Mouse (Mus musculus) ES-Bruce4 (cell line): ENCODE data around the gene Smim11.

Experiments
- CTCF ChIP-seq: IDR thresholded peaks from one replicate; pipeline ENCODE4 v1.8.1; 2011; ENCODE audit warnings: low read depth, low read length
- EP300 ChIP-seq: IDR thresholded peaks from 2 replicates; pipeline ENCODE4 v1.6.1; 2011; ENCODE audit warnings: low read depth, low read length; ENCODE audit not compliant: insufficient read depth
- POLR2A ChIP-seq: IDR thresholded peaks from one replicate; pipeline ENCODE4 v1.8.1; 2011; ENCODE audit warnings: low read length; ENCODE audit not compliant: insufficient read depth

- TF ChIP-seq EP300 (no peak), CTCF (no peak), POLR2A (no peak)
Observed at GRCm38 (mm10) chr16:92285068-92285467, 16.0 kb upstream of the Smim11 start.
